Mouse (Mus musculus) liver, adult 2 months (tissue): ENCODE data around the gene Akap5.

Experiments used
- CTCF ChIP-seq: fragments of 200-500 bp; IDR thresholded peaks from 2 replicates; pipeline ENCODE4 v1.5.1; 2011; ENCODE audit warnings: low read depth, low read length, control low read depth
- POLR2A ChIP-seq: fragments of 200-500 bp; IDR thresholded peaks from 2 replicates; pipeline ENCODE4 v1.6.1; 2011; ENCODE audit warnings: low read length, control low read depth; ENCODE audit not compliant: insufficient read depth; ENCODE audit errors: extremely low read depth

- TF ChIP-seq CTCF (no peak), POLR2A (no peak)
Measured at GRCm38 (mm10) chr12:76333688-76334087, 9.0 kb downstream of the Akap5 start.
